Mouse (Mus musculus): Measurements from ENCODE around the gene Sinhcaf. TPM values are rescaled to one million over a fixed set of nuclear protein-coding genes. Genes with fewer than 3 reads are reported as not detected.
"Not testable (repeated sequence)": the region's sequence is repeated elsewhere in the genome, so short reads cannot be mapped to it uniquely, and the experiment has no call there.

Gene Sinhcaf
- polyA plus RNA-seq, 2 experiments, result 28.3 to 69.9 TPM

GRCm38 (mm10) chr6:148944767-148945508 is 1.3 kb downstream of the Sinhcaf start:
- under 1% methylated on average over 53 of the region's 92 CpGs for WGBS
- H3K4me2 ChIP-seq (replicated peaks; ENCODE audit: low read depth, low read length, severe bottlenecking), result peak overlapping the region; percentile 74
- 0 out of 2 replicates have a peak, but pooled peaks cover 3% of the 10 kb centered on the region for H3K4me1 ChIP-seq (ENCODE audit: control insufficient read depth, insufficient read depth, low read length)
- ATAC-seq (ENCODE audit: low FRiP score, low read depth) (peak; percentile 65), DNase-seq (ENCODE audit: low spot score) (peak; percentile 60)
- peak overlapping the region; percentile 81 for H3K4me3 ChIP-seq (replicated peaks; ENCODE audit: low read length)
- peaks cover 4% of the 10 kb centered on the region; the same call in 1 of the 2 replicates for H3K36me3 ChIP-seq (ENCODE audit: control insufficient read depth, insufficient read depth, low read length)
- H3K9me3 ChIP-seq (ENCODE audit: control insufficient read depth, low read length), result no peaks in the 10 kb centered on the region
- no peaks in the 10 kb centered on the region for H3K27me3 ChIP-seq (ENCODE audit: control insufficient read depth, insufficient read depth, low read length)
- 0 out of 2 replicates have a peak, but pooled peaks have one; percentile 36 for TF ChIP-seq POLR2A (IDR thresholded peaks at IDR 0.05; ENCODE audit: borderline replicate concordance, extremely low read depth, insufficient read depth, insufficient read length)
- H3K27ac ChIP-seq (replicated peaks; ENCODE audit: low read depth, low read length), result peak overlapping the region; percentile 86
- H3K9ac ChIP-seq (ENCODE audit: low read depth, low read length, severe bottlenecking), result peak overlapping the region; percentile 96

- ATAC-seq (ENCODE audit: low FRiP score, low read depth) (peak; percentile 13), DNase-seq (ENCODE audit: low spot score) (no peak)
Measured at GRCm38 (mm10) chr6:148944344-148944766, 1.9 kb downstream of the Sinhcaf start.

GRCm38 (mm10) chr6:148943695-148944094 is 2.6 kb downstream of the Sinhcaf start:
- no peak overlapping the region for H3K27ac ChIP-seq (replicated peaks; ENCODE audit: low read depth, low read length)
- H3K27me3 ChIP-seq (ENCODE audit: control insufficient read depth, insufficient read depth, low read length), result no peaks in the 10 kb centered on the region
- peak overlapping the region; percentile 96; the same call in 1 of the 2 replicates for H3K9ac ChIP-seq (ENCODE audit: low read depth, low read length, severe bottlenecking)
- 18% methylated on average over 3 of the region's 3 CpGs for WGBS
- no peaks in the 10 kb centered on the region for H3K9me3 ChIP-seq (ENCODE audit: control insufficient read depth, low read length)
- H3K4me2 ChIP-seq (replicated peaks; ENCODE audit: low read depth, low read length, severe bottlenecking), result peak overlapping the region; percentile 74
- DNase-seq (ENCODE audit: low spot score) (no peak), ATAC-seq (ENCODE audit: low FRiP score, low read depth) (no peak)
- peak overlapping the region; percentile 81 for H3K4me3 ChIP-seq (replicated peaks; ENCODE audit: low read length)
- TF ChIP-seq POLR2A (IDR thresholded peaks at IDR 0.05; ENCODE audit: borderline replicate concordance, extremely low read depth, insufficient read depth, insufficient read length), result no peak
- 0 out of 2 replicates have a peak, but pooled peaks cover 3% of the 10 kb centered on the region for H3K4me1 ChIP-seq (ENCODE audit: control insufficient read depth, insufficient read depth, low read length)
- H3K36me3 ChIP-seq (ENCODE audit: control insufficient read depth, insufficient read depth, low read length), result peaks cover 4% of the 10 kb centered on the region; the same call in 1 of the 2 replicates

More at GRCm38 (mm10) chr6:148944344-148944766, 1.9 kb downstream of the Sinhcaf start:
- Histone ChIP-seq H3K27me3 (ENCODE audit: control insufficient read depth, insufficient read depth, low read length) (no peaks in the 10 kb centered on the region), H3K4me1 (ENCODE audit: control insufficient read depth, insufficient read depth, low read length) (0 out of 2 replicates have a peak, but pooled peaks cover 3% of the 10 kb centered on the region), H3K4me3 (replicated peaks; ENCODE audit: low read length) (peak overlapping the region; percentile 81), H3K36me3 (ENCODE audit: control insufficient read depth, insufficient read depth, low read length) (peaks cover 4% of the 10 kb centered on the region; the same call in 1 of the 2 replicates), H3K27ac (replicated peaks; ENCODE audit: low read depth, low read length) (peak overlapping the region; percentile 86), H3K9ac (ENCODE audit: low read depth, low read length, severe bottlenecking) (peak overlapping the region; percentile 96), H3K4me2 (replicated peaks; ENCODE audit: low read depth, low read length, severe bottlenecking) (peak overlapping the region; percentile 74), H3K9me3 (ENCODE audit: control insufficient read depth, low read length) (no peaks in the 10 kb centered on the region)
- no peak for TF ChIP-seq POLR2A (IDR thresholded peaks at IDR 0.05; ENCODE audit: borderline replicate concordance, extremely low read depth, insufficient read depth, insufficient read length)
- under 1% methylated on average over 13 of the region's 30 CpGs for WGBS

- H3K27me3 ChIP-seq (ENCODE audit: control insufficient read depth, insufficient read depth, low read length), result no peaks in the 10 kb centered on the region
- no peak for ATAC-seq (ENCODE audit: low FRiP score, low read depth)
- TF ChIP-seq POLR2A (IDR thresholded peaks at IDR 0.05; ENCODE audit: borderline replicate concordance, extremely low read depth, insufficient read depth, insufficient read length), result no peak
- H3K4me2 ChIP-seq (replicated peaks; ENCODE audit: low read depth, low read length, severe bottlenecking), result no peak overlapping the region
- H3K4me1 ChIP-seq (ENCODE audit: control insufficient read depth, insufficient read depth, low read length), result 0 out of 2 replicates have a peak, but pooled peaks cover 3% of the 10 kb centered on the region
- no peak for DNase-seq (ENCODE audit: low spot score)
- peaks cover 4% of the 10 kb centered on the region; the same call in 1 of the 2 replicates for H3K36me3 ChIP-seq (ENCODE audit: control insufficient read depth, insufficient read depth, low read length)
- WGBS, result 73% methylated on average over 4 of the region's 4 CpGs
- no peaks in the 10 kb centered on the region for H3K9me3 ChIP-seq (ENCODE audit: control insufficient read depth, low read length)
- no peak overlapping the region for H3K4me3 ChIP-seq (replicated peaks; ENCODE audit: low read length)
- no peak overlapping the region for H3K9ac ChIP-seq (ENCODE audit: low read depth, low read length, severe bottlenecking)
- no peak overlapping the region for H3K27ac ChIP-seq (replicated peaks; ENCODE audit: low read depth, low read length)
Measured at GRCm38 (mm10) chr6:148942406-148942805, 3.9 kb downstream of the Sinhcaf start.

GRCm38 (mm10) chr6:148941880-148942279 is 4.4 kb downstream of the Sinhcaf start:
- H3K36me3 ChIP-seq (ENCODE audit: control insufficient read depth, insufficient read depth, low read length), result peaks cover 4% of the 10 kb centered on the region; the same call in 1 of the 2 replicates
- H3K4me1 ChIP-seq (ENCODE audit: control insufficient read depth, insufficient read depth, low read length), result 0 out of 2 replicates have a peak, but pooled peaks cover 3% of the 10 kb centered on the region
- DNase-seq (ENCODE audit: low spot score), result no peak
- no peak overlapping the region for H3K4me3 ChIP-seq (replicated peaks; ENCODE audit: low read length)
- no peaks in the 10 kb centered on the region for H3K9me3 ChIP-seq (ENCODE audit: control insufficient read depth, low read length)
- H3K27me3 ChIP-seq (ENCODE audit: control insufficient read depth, insufficient read depth, low read length), result no peaks in the 10 kb centered on the region
- no peak for ATAC-seq (ENCODE audit: low FRiP score, low read depth)
- no peak overlapping the region for H3K27ac ChIP-seq (replicated peaks; ENCODE audit: low read depth, low read length)
- TF ChIP-seq POLR2A (IDR thresholded peaks at IDR 0.05; ENCODE audit: borderline replicate concordance, extremely low read depth, insufficient read depth, insufficient read length), result no peak
- no peak overlapping the region for H3K4me2 ChIP-seq (replicated peaks; ENCODE audit: low read depth, low read length, severe bottlenecking)
- H3K9ac ChIP-seq (ENCODE audit: low read depth, low read length, severe bottlenecking), result no peak overlapping the region
- 71% methylated on average over 5 of the region's 5 CpGs for WGBS

- H3K4me3 ChIP-seq (replicated peaks; ENCODE audit: low read length); H3K27me3 ChIP-seq (ENCODE audit: control insufficient read depth, insufficient read depth, low read length); DNase-seq (ENCODE audit: low spot score); H3K4me2 ChIP-seq (replicated peaks; ENCODE audit: low read depth, low read length, severe bottlenecking); H3K4me1 ChIP-seq (ENCODE audit: control insufficient read depth, insufficient read depth, low read length); ATAC-seq (ENCODE audit: low FRiP score, low read depth); H3K9ac ChIP-seq (ENCODE audit: low read depth, low read length, severe bottlenecking); H3K36me3 ChIP-seq (ENCODE audit: control insufficient read depth, insufficient read depth, low read length); H3K9me3 ChIP-seq (ENCODE audit: control insufficient read depth, low read length); H3K27ac ChIP-seq (replicated peaks; ENCODE audit: low read depth, low read length): not testable (repeated sequence)
- 85% methylated on average over 2 of the region's 3 CpGs for WGBS
Measured at GRCm38 (mm10) chr6:148940383-148940782, 5.9 kb downstream of the Sinhcaf start.
